Mouse (Mus musculus): ENCODE results near the gene Swi5. TPM values are rescaled to one million over a fixed set of nuclear protein-coding genes. Genes with fewer than 3 reads are reported as not detected.

Gene Swi5
- total and polyA plus RNA-seq, 3 experiments: 371 to 480 TPM; not detected in 1

DNA sequence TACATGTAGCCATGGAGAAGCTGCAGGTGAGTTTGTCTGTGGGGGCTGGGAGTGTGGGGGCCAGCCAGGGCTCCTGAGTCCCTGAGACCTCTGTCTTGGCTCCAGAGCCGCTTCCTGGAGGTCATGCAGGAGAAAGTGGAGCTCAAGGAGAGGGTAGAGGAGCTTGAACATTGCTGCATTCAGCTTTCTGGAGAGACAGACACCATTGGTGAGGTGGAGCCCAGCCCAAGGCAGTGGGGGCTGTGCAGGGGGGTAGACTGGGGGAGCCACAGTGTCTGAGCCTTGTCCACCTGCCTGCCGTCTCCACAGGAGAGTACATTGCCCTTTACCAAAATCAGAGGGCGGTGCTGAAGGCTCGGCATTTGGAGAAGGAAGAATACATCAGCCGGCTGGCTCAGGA lies 17.8 kb upstream of the Swi5 start:
- Histone ChIP-seq H3K9me3 (replicated peaks; ENCODE audit: insufficient read depth, low read length) (no peaks in the 10 kb centered on the region), H3K36me3 (ENCODE audit: control insufficient read depth in 1 of 2, insufficient read depth in 2 of 2, low read length in 2 of 2) (peaks cover 0 to 2% of the 10 kb centered on the region in 2 experiments; a peak in 1 of 4 replicates), H3K9ac (ENCODE audit: control insufficient read depth, low read depth, low read length, poor library complexity, severe bottlenecking) (no peak overlapping the region), H3K27ac (ENCODE audit: control insufficient read depth, low read depth, low read length) (no peak overlapping the region), H3K79me2 (ENCODE audit: control insufficient read depth, insufficient read depth, low read length, poor library complexity) (no peaks in the 10 kb centered on the region), H3K4me3 (ENCODE audit: control insufficient read depth in 1 of 2, insufficient read depth in 1 of 2, low read depth in 2 of 2, low read length in 2 of 2) (no peak overlapping the region), H3K4me1 (ENCODE audit: control insufficient read depth in 1 of 2, insufficient read depth in 2 of 2, low read length in 2 of 2) (no peaks in the 10 kb centered on the region), H3K27me3 (ENCODE audit: control insufficient read depth in 1 of 2, insufficient read depth in 2 of 2, low read length in 2 of 2) (no peaks in the 10 kb centered on the region)
- no peak for DNase-seq (ENCODE audit: low read depth, low spot score)
- TF ChIP-seq ZNF384 (IDR thresholded peaks at IDR 0.05; ENCODE audit: low read depth, low read length) (no peak), ZMIZ1 (IDR thresholded peaks at IDR 0.05; ENCODE audit: low read depth, low read length) (no peak), TAL1 (IDR thresholded peaks at IDR 0.05; ENCODE audit: low read length) (no peak), SMC3 (IDR thresholded peaks at IDR 0.05; ENCODE audit: low read depth, low read length) (no peak), TBP (IDR thresholded peaks at IDR 0.05; ENCODE audit: low read depth, low read length) (no peak), RAD21 (IDR thresholded peaks at IDR 0.05; ENCODE audit: low read depth, low read length) (no peak), GATA1 (IDR thresholded peaks at IDR 0.05; ENCODE audit: low read depth, low read length) (no peak), MXI1 (IDR thresholded peaks at IDR 0.05; ENCODE audit: low read depth, low read length) (no peak), CHD2 (IDR thresholded peaks at IDR 0.05; ENCODE audit: low read length) (no peak), E2F4 (IDR thresholded peaks at IDR 0.05; ENCODE audit: borderline replicate concordance, low read depth, low read length) (no peak), CTCF (IDR thresholded peaks at IDR 0.05 in 2 of 3, conservative IDR thresholded peaks at IDR 0.05 in 1 of 3; ENCODE audit: control insufficient read depth in 1 of 3, insufficient read depth in 1 of 3, low read depth in 2 of 3, low read length in 3 of 3, poor library complexity in 1 of 3, severe bottlenecking in 1 of 3) (no peak), SIN3A (IDR thresholded peaks at IDR 0.05; ENCODE audit: low read length) (no peak), MYC (IDR thresholded peaks at IDR 0.05; ENCODE audit: low read depth, low read length) (no peak), NRF1 (IDR thresholded peaks at IDR 0.05; ENCODE audit: insufficient read depth, low read depth, low read length, poor library complexity, severe bottlenecking) (no peak), TCF12 (IDR thresholded peaks at IDR 0.05; ENCODE audit: low read depth, low read length) (no peak), POLR2AphosphoS2 (IDR thresholded peaks at IDR 0.05; ENCODE audit: low read length) (no peak), RCOR1 (IDR thresholded peaks at IDR 0.05; ENCODE audit: low read depth, low read length) (no peak), GABPA (IDR thresholded peaks at IDR 0.05; ENCODE audit: low read depth, low read length) (no peak)

DNA sequence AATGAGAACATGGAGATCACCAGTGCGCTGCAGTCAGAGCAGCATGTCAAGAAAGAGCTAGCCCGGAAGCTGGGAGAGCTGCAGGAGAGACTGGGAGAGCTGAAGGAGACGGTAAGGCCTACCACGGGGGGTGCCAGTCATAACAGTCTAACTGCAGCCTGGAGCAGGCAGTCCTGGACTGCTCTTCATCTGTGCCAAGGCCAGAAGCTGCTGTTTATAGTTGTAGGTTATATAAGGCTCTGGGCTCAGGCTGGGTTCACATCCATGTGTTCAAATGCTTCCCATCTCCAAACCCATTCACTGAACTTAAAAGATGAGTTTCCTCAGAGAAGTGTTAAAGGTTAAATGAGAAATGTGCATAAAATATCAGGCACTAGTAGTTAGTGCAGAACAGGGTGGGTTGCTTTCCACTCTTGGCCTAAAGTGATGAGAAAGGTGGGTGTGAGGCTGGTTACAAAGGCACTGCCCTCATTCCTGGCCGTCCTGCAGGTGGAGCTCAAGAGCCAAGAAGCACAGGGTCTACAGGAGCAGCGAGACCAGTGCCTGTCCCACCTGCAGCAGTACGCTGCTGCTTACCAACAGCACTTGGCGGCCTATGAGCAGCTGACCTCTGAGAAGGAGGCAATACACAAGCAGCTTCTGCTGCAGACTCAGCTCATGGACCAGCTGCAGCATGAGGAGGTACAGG lies 16.4 kb upstream of the Swi5 start:
- DNase-seq (ENCODE audit: low read depth, low spot score): peak; percentile 56
- H3K9ac ChIP-seq (ENCODE audit: control insufficient read depth, low read depth, low read length, poor library complexity, severe bottlenecking): no peak overlapping the region
- no peak overlapping the region for H3K4me3 ChIP-seq (ENCODE audit: control insufficient read depth in 1 of 2, insufficient read depth in 1 of 2, low read depth in 2 of 2, low read length in 2 of 2)
- no peaks in the 10 kb centered on the region for H3K4me1 ChIP-seq (ENCODE audit: control insufficient read depth in 1 of 2, insufficient read depth in 2 of 2, low read length in 2 of 2)
- H3K27ac ChIP-seq (ENCODE audit: control insufficient read depth, low read depth, low read length): no peak overlapping the region
- H3K79me2 ChIP-seq (ENCODE audit: control insufficient read depth, insufficient read depth, low read length, poor library complexity): no peaks in the 10 kb centered on the region
- TF ChIP-seq JUND (IDR thresholded peaks at IDR 0.05; ENCODE audit: low read depth, low read length) (no peak), TAL1 (IDR thresholded peaks at IDR 0.05; ENCODE audit: low read length) (no peak), USF1 (IDR thresholded peaks at IDR 0.05; ENCODE audit: low read depth, low read length) (no peak), SMC3 (IDR thresholded peaks at IDR 0.05; ENCODE audit: low read depth, low read length) (peak; percentile 54), CTCF (IDR thresholded peaks at IDR 0.05 in 2 of 3, conservative IDR thresholded peaks at IDR 0.05 in 1 of 3; ENCODE audit: control insufficient read depth in 1 of 3, insufficient read depth in 1 of 3, low read depth in 2 of 3, low read length in 3 of 3, poor library complexity in 1 of 3, severe bottlenecking in 1 of 3) (peak; percentile 68 to 71 (median 70)), RAD21 (IDR thresholded peaks at IDR 0.05; ENCODE audit: low read depth, low read length) (peak; percentile 36)
- H3K27me3 ChIP-seq (ENCODE audit: control insufficient read depth in 1 of 2, insufficient read depth in 2 of 2, low read length in 2 of 2): no peaks in the 10 kb centered on the region
- H3K9me3 ChIP-seq (replicated peaks; ENCODE audit: insufficient read depth, low read length): no peaks in the 10 kb centered on the region
- peaks cover 0 to 2% of the 10 kb centered on the region in 2 experiments; a peak in 2 of 4 replicates for H3K36me3 ChIP-seq (ENCODE audit: control insufficient read depth in 1 of 2, insufficient read depth in 2 of 2, low read length in 2 of 2)
